Comparison of ENCODE assay signal across 15 mouse cellular contexts in genomic region chr15:62161061-62161460, GRCm38 (mm10).
DNase-seq lines count a peak whose midpoint lies in the region; ATAC-seq and TF ChIP-seq lines count a peak whose summit lies in the region.
"Had no signal": no experiment of that assay in that cellular context is flagged by ENCODE, and none has a peak within 500 bp of the region (broad histone marks: within the 10 kb centered on the region; RNA-seq: fewer than 3 reads in every experiment).

No protein-coding gene starts in this region.

- 0 out of 2 replicates have a peak overlapping the region, but pooled peaks have one; percentile 21 for H3K4me3 ChIP-seq in gastrocnemius, adult 2 months
- H3K4me3 ChIP-seq in CH12.LX (replicated peaks in 1 of 3; ENCODE audit: low read depth in 2 of 3, low read length in 2 of 3, poor library complexity in 1 of 3), result no peak overlapping the region
- no peak overlapping the region for H3K4me3 ChIP-seq in embryonic facial prominence, embryonic 10.5 days
- H3K4me3 ChIP-seq: erythroblast, embryonic 14.5 days; megakaryocyte, embryonic 14.5 days had no signal

- H3K4me1 ChIP-seq in CH12.LX (ENCODE audit: control insufficient read depth in 1 of 2, insufficient read depth in 2 of 2), result peaks cover 34 to 97% of the 10 kb centered on the region in 2 experiments
- H3K4me1 ChIP-seq in embryonic facial prominence, embryonic 10.5 days, result no peaks in the 10 kb centered on the region

- no peak for ATAC-seq in frontal cortex, adult (ENCODE audit: low TSS enrichment)

- DNase-seq in gastrocnemius, adult 2 months, result peak; percentile 71
- DNase-seq in gastrocnemius, postnatal 10 days, result no peak
- no peak for DNase-seq in CH12.LX (ENCODE audit: extremely low read depth)
- peak; percentile 31 for DNase-seq in cerebellum, adult 8-10 months
- DNase-seq in kidney, postnatal 14 days, result peak; percentile 54
- no peak for DNase-seq in urinary bladder, postnatal 4 days (ENCODE audit: low spot score in 2 of 2)
- DNase-seq in embryonic facial prominence, embryonic 10.5 days (ENCODE audit: low spot score), result no peak
- DNase-seq: adrenal gland, adult 2 months; heart, postnatal 36 days; lung, embryonic 14.5 days; thymus, postnatal 25 days had no signal

- 84% methylated on average over 8 of the region's 8 CpGs for WGBS in embryonic facial prominence, embryonic 10.5 days

- no peak for TF ChIP-seq RAD21 in CH12.LX (IDR thresholded peaks at IDR 0.05; ENCODE audit: low read depth, low read length)

- TF ChIP-seq POLR2A in CH12.LX (IDR thresholded peaks at IDR 0.05; ENCODE audit: low read depth, low read length), result 0 out of 2 replicates have a peak, but pooled peaks have one; percentile 16

- no peak overlapping the region for H3K9ac ChIP-seq in CH12.LX (ENCODE audit: insufficient read depth, low read depth)
- H3K9ac ChIP-seq: lung, embryonic 14.5 days had no signal

- intact Hi-C loops in gastrocnemius, adult 2 months (cut with DNase I), result loop anchor here (10.0 kb wide), 1 partner anchor 166 kb away; no protein-coding TSS in a partner anchor

- dilution Hi-C loops in CH12.LX (cut with MboI; ENCODE audit: extremely low pct_ligation_motif_present, extremely low pct_unique_long_range_greater_than_20kb, low sequenced_read_pairs), result no loop called here

- no peak for TF ChIP-seq CTCF in gastrocnemius, adult 2 months (IDR thresholded peaks at IDR 0.05)
- TF ChIP-seq CTCF in CH12.LX (conservative IDR thresholded peaks at IDR 0.05 in 1 of 2, IDR thresholded peaks at IDR 0.05 in 1 of 2; ENCODE audit: low read depth in 2 of 2, low read length in 2 of 2), result no peak

- H3K9me3 ChIP-seq in CH12.LX (replicated peaks; ENCODE audit: low read length), result no peaks in the 10 kb centered on the region
- H3K9me3 ChIP-seq in embryonic facial prominence, embryonic 10.5 days, result no peaks in the 10 kb centered on the region
- H3K9me3 ChIP-seq: megakaryocyte, embryonic 14.5 days had no signal

- peak overlapping the region; percentile 41 for H3K27ac ChIP-seq in gastrocnemius, adult 2 months
- H3K27ac ChIP-seq in CH12.LX (ENCODE audit: insufficient read depth, low read depth), result peak overlapping the region; percentile 19; the same call in 1 of the 2 replicates
- no peak overlapping the region for H3K27ac ChIP-seq in embryonic facial prominence, embryonic 10.5 days (replicated peaks)
- H3K27ac ChIP-seq: stomach, postnatal 0 days had no signal

- in situ Hi-C loops in CH12.LX (cut with MboI; ENCODE audit: low pct_ligation_motif_present, low pct_unique_long_range_greater_than_20kb, low sequenced_read_pairs), result no loop called here

- H3K79me2 ChIP-seq in CH12.LX (replicated peaks; ENCODE audit: control insufficient read depth, extremely low read depth, insufficient read depth, poor library complexity, severe bottlenecking), result peaks cover 95% of the 10 kb centered on the region

- no peak overlapping the region for H3K4me2 ChIP-seq in CH12.LX (ENCODE audit: insufficient read depth, low read depth, poor library complexity, severe bottlenecking)
- H3K4me2 ChIP-seq: lung, embryonic 14.5 days had no signal

- H3K36me3 ChIP-seq in CH12.LX (replicated peaks in 1 of 2; ENCODE audit: control insufficient read depth in 1 of 2, insufficient read depth in 1 of 2, low read length in 1 of 2), result peaks cover 34 to 92% of the 10 kb centered on the region in 2 experiments
- no peaks in the 10 kb centered on the region for H3K36me3 ChIP-seq in embryonic facial prominence, embryonic 10.5 days (replicated peaks)

- no peak for TF ChIP-seq EP300 in CH12.LX (IDR thresholded peaks at IDR 0.05; ENCODE audit: low read length)

- H3K27me3 ChIP-seq in CH12.LX (replicated peaks), result no peaks in the 10 kb centered on the region
- H3K27me3 ChIP-seq in embryonic facial prominence, embryonic 10.5 days (replicated peaks; ENCODE audit: low read depth, poor library complexity, severe bottlenecking), result no peaks in the 10 kb centered on the region
- H3K27me3 ChIP-seq: megakaryocyte, embryonic 14.5 days had no signal

TF ChIP-seq in CH12.LX, 34 proteins besides CTCF, POLR2A, EP300 and RAD21:
- TF ChIP-seq RCOR1 (conservative IDR thresholded peaks at IDR 0.05; ENCODE audit: low read depth, low read length) (no peak), CHD1 (IDR thresholded peaks at IDR 0.05; ENCODE audit: low read depth, low read length) (no peak), ZNF384 (IDR thresholded peaks at IDR 0.05; ENCODE audit: low read depth, low read length) (no peak), KAT2A (IDR thresholded peaks at IDR 0.05; ENCODE audit: insufficient replicate concordance, low read length) (no peak), POLR2AphosphoS2 (IDR thresholded peaks at IDR 0.05; ENCODE audit: low read depth, low read length) (no peak), MAFK (IDR thresholded peaks at IDR 0.05; ENCODE audit: insufficient replicate concordance, low read length) (no peak), ELF1 (IDR thresholded peaks at IDR 0.05; ENCODE audit: low read depth, low read length) (no peak), MXI1 (IDR thresholded peaks at IDR 0.05; ENCODE audit: low read depth, low read length) (no peak), NELFE (IDR thresholded peaks at IDR 0.05; ENCODE audit: low read depth, low read length) (no peak), ZC3H11A (IDR thresholded peaks at IDR 0.05; ENCODE audit: low read depth, low read length) (no peak), MEF2A (IDR thresholded peaks at IDR 0.05; ENCODE audit: borderline replicate concordance, low read depth, low read length) (no peak), TCF12 (IDR thresholded peaks at IDR 0.05; ENCODE audit: low read depth, low read length) (no peak), SMC3 (IDR thresholded peaks at IDR 0.05; ENCODE audit: low read depth, low read length) (no peak), HCFC1 (IDR thresholded peaks at IDR 0.05; ENCODE audit: low read depth, low read length) (no peak)
TF ChIP-seq in CH12.LX: peak in this region for 0.

Comparison
In these comparisons a context has a peak if more than half of its experiments do, and no peak if none do; other contexts are left out.
1. DNase-seq: peak in gastrocnemius, adult 2 months (single experiment), cerebellum, adult 8-10 months (single experiment) and kidney, postnatal 14 days (single experiment); none in gastrocnemius, postnatal 10 days (single experiment), CH12.LX (single experiment), urinary bladder, postnatal 4 days (0 of 2) and embryonic facial prominence, embryonic 10.5 days (single experiment).